Mouse (Mus musculus) liver, embryonic 14.5 days (tissue): ENCODE measurements at regions not wholly inside any gene's neighbourhood (a gene's known extent, or its start where the extent isn't known, plus 50 kb on each side); places are given as distances from the start of the nearest gene placed in this dataset.

Experiments
- CTCF ChIP-seq: IDR thresholded peaks from 2 replicates; pipeline ENCODE4 v1.5.1; 2016; ENCODE audit warnings: antibody characterized with exemption, low read depth, control low read depth
- EP300 ChIP-seq: IDR thresholded peaks from 2 replicates; pipeline ENCODE4 v1.6.1; 2016; ENCODE audit warnings: antibody characterized with exemption, low read depth

DNA sequence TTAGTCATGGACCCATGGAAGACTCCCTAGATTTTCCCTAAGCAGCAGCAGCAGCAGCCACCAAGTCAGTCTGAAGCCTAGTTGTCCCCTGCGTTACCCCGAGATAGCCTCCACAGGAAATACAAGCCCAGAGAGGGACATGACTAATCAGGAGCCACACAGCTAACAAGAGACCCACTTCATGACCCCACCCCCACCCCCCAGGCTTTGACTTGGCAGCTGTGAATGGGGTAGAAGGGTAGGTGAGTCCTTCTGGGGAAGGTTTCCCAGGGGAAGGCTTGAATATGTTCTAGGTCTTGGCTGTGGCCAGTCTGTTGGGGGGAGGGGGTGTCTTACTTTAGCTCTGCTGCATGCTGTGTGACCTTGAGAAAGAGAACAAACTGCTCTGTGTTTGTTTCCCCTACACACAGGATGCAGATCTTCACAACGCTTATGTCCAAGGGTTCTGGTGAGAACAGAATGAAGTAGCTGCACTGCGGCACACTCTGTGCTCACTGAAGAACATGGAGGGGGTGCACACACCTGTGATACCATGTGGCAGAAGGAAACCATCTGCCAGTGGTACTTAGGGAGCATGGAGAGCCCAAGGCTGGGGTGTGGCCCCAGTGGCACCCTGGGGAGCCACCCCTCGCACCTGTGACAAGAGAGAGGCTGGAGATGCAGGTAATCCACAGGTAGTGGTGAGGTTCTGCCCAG is 93.2 kb downstream of the Mn1 start:
- TF ChIP-seq CTCF = no peak
- TF ChIP-seq EP300 = no peak
